Mouse (Mus musculus): Measurements from ENCODE around the gene Gm38655. TPM values are rescaled to one million over a fixed set of nuclear protein-coding genes. Genes with fewer than 3 reads are reported as not detected.

The Gm38655 gene
- polyA plus RNA-seq (2012; fragmentation: generic; extraction: Trizol): not detected

GRCm38 (mm10) chr17:25175411-25175810 lies at the start of gene Gm38655:
Gene Gm38655, minus strand, starts transcription at chr17:25175471.

GRCm38 (mm10) chr17:25188150-25189031 lies 13.1 kb upstream of the Gm38655 start, which contains the start of gene Unkl:
Gene Unkl, plus strand, starts transcription at chr17:25188397.

GRCm38 (mm10) chr17:25184129-25184691 lies 8.9 kb upstream of the Gm38655 start, which contains the start of gene BC003965:
Gene BC003965, plus strand, starts transcription at chr17:25184554.

GRCm38 (mm10) chr17:25162161-25162560 lies 13.1 kb downstream of the Gm38655 start, which contains the start of gene Ccdc154:
Gene Ccdc154, plus strand, starts transcription at chr17:25162461.

GRCm38 (mm10) chr17:25133275-25133698 lies 42.0 kb downstream of the Gm38655 start, which contains the start of gene Clcn7:
Gene Clcn7, plus strand, starts transcription at chr17:25133391.

Other genes starting within 250 kb of the Gm38655 start
- gene Mapk8ip3, start 238.5 kb downstream of the Gm38655 start, polyA plus RNA-seq (2012; fragmentation: generic; extraction: Trizol): 10 to 100 TPM in 1 of 2 experiments, 1 to 10 TPM in 1; 3.9 to 54.1 TPM
- 10 to 100 TPM; 19.4 to 33.6 TPM for gene Jpt2, start 214.8 kb downstream of the Gm38655 start, polyA plus RNA-seq (2012; fragmentation: generic; extraction: Trizol)
- gene Cramp1l, start 159.7 kb downstream of the Gm38655 start, polyA plus RNA-seq (2012; fragmentation: generic; extraction: Trizol): 1 to 10 TPM in 1 of 2 experiments, under 1 TPM in 1; 0.59 to 5.7 TPM
- 10 to 100 TPM in 1 of 2 experiments, 1 to 10 TPM in 1; 6.5 to 21.9 TPM for gene Ift140, start 159.4 kb downstream of the Gm38655 start, polyA plus RNA-seq (2012; fragmentation: generic; extraction: Trizol)
- gene Tmem204, start 91.9 kb downstream of the Gm38655 start, polyA plus RNA-seq (2012; fragmentation: generic; extraction: Trizol): under 1 TPM; 0.61 to 0.90 TPM
- 10 to 100 TPM; 20.3 to 26.2 TPM for gene Telo2, start 59.5 kb downstream of the Gm38655 start, polyA plus RNA-seq (2012; fragmentation: generic; extraction: Trizol)
- not detected for gene Ptx4, start 54.7 kb downstream of the Gm38655 start, polyA plus RNA-seq (2012; fragmentation: generic; extraction: Trizol)
- 10 to 100 TPM in 1 of 2 experiments, 1 to 10 TPM in 1; 8.8 to 22.3 TPM for gene Clcn7, start 42.1 kb downstream of the Gm38655 start, polyA plus RNA-seq (2012; fragmentation: generic; extraction: Trizol)
- not detected for gene Ccdc154, start 13.0 kb downstream of the Gm38655 start, polyA plus RNA-seq (2012; fragmentation: generic; extraction: Trizol)
- 10 to 100 TPM in 1 of 2 experiments, 1 to 10 TPM in 1; 4.9 to 10.7 TPM for gene BC003965, start 9.1 kb upstream of the Gm38655 start, polyA plus RNA-seq (2012; fragmentation: generic; extraction: Trizol)
- gene Unkl, start 12.9 kb upstream of the Gm38655 start, polyA plus RNA-seq (2012; fragmentation: generic; extraction: Trizol): 1 to 10 TPM in 1 of 2 experiments, under 1 TPM in 1; 0.15 to 3.8 TPM
- 10 to 100 TPM; 15.9 to 49.7 TPM for gene Gnptg, start 64.7 kb upstream of the Gm38655 start, polyA plus RNA-seq (2012; fragmentation: generic; extraction: Trizol)
- 10 to 100 TPM; 44.0 to 58.5 TPM for gene Tsr3, start 64.7 kb upstream of the Gm38655 start, polyA plus RNA-seq (2012; fragmentation: generic; extraction: Trizol)
- under 1 TPM; 0.05 to 0.11 TPM for gene Baiap3, start 80.9 kb upstream of the Gm38655 start, polyA plus RNA-seq (2012; fragmentation: generic; extraction: Trizol)
- gene Ube2i, start 99.2 kb upstream of the Gm38655 start, polyA plus RNA-seq (2012; fragmentation: generic; extraction: Trizol): 100 to 1,000 TPM; 272 to 366 TPM
- gene Prss34, start 122.9 kb upstream of the Gm38655 start, polyA plus RNA-seq (2012; fragmentation: generic; extraction: Trizol): not detected
- gene Prss28, start 133.2 kb upstream of the Gm38655 start, polyA plus RNA-seq (2012; fragmentation: generic; extraction: Trizol): not detected
- not detected for gene Prss29, start 143.2 kb upstream of the Gm38655 start, polyA plus RNA-seq (2012; fragmentation: generic; extraction: Trizol)
- not detected for gene Tpsab1, start 170.1 kb upstream of the Gm38655 start, polyA plus RNA-seq (2012; fragmentation: generic; extraction: Trizol)
- gene Tpsb2, start 190.8 kb upstream of the Gm38655 start, polyA plus RNA-seq (2012; fragmentation: generic; extraction: Trizol): not detected
- not detected for gene Tpsg1, start 193.8 kb upstream of the Gm38655 start, polyA plus RNA-seq (2012; fragmentation: generic; extraction: Trizol)

Data from C3H10T1/2 (cell line).